Mouse (Mus musculus) small intestine, adult 2 months (tissue): ENCODE results near the gene Gm49661.

ENCODE experiments used
- CTCF ChIP-seq: fragments of 200-500 bp; IDR thresholded peaks from 2 replicates; pipeline ENCODE4 v1.5.1; 2012; ENCODE audit warnings: low read depth, mild to moderate bottlenecking, control low read depth, inconsistent platforms, low read length, moderate library complexity, mixed read lengths; ENCODE audit not compliant: insufficient replicate concordance, insufficient read length; ENCODE audit errors: extremely low read depth
- POLR2A ChIP-seq: fragments of 200-500 bp; IDR thresholded peaks from 2 replicates; pipeline ENCODE4 v1.6.1; 2012; ENCODE audit warnings: low read depth, mild to moderate bottlenecking, control low read depth, inconsistent platforms, low read length, moderate library complexity

DNA sequence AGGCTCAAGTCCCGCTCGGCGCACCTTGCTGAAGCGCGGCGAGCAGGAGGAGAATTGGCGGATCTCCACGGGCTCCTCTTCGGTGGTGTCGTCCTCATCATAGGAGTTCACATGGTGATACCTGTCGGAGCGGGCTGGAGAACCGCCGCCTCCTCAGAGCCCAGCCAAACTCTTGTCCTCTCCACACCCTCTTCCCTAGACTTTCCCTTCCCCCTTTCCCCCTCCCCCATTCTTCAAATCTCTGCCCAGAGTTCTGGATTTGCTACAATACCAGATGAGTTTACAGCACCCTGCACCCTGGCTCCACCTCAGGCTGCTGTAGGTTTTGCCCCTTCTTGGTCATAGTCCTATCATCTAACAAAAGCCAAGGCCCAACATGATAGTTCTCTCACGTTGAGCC lies 50.6 kb downstream of the Gm49661 start:
- TF ChIP-seq POLR2A, result no peak
- TF ChIP-seq CTCF, result no peak
